ENCODE assay signal across 9 mouse cellular contexts in the genomic region with DNA sequence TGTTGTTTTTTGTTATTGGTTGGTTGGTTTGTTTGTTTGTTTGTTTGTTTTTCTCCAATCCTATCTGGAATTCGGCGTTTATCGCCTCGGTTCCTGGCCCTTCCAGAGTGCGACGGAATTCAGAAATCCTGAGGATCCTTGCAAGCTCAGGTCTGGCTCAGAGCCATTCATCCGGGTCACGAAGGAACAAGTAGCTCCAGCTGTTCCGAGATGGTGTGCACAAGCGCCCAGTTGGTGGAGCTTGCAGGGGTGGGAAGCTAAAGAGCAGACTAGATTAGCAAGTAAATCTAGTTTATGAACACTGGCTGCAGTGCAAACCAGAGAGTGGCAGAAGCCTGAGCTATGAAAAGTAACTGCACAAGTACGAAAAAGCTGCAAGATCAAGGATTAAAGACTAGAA. TPM values are rescaled to one million over a fixed set of nuclear protein-coding genes. Genes with fewer than 3 reads are reported as not detected.
DNase-seq lines count a peak whose midpoint lies in the region; ATAC-seq and TF ChIP-seq lines count a peak whose summit lies in the region.
"Had no signal": no experiment of that assay in that cellular context is flagged by ENCODE, and none has a peak within 500 bp of the region (broad histone marks: within the 10 kb centered on the region; RNA-seq: fewer than 3 reads in every experiment).

No protein-coding gene starts in this region.

- no peak for DNase-seq in ES-E14 (ENCODE audit: low read depth, low spot score)
- peak; percentile 95 for DNase-seq in brain, adult 2 months (ENCODE audit: low read depth, low spot score)
- peak; percentile 84 for DNase-seq in forebrain, embryonic 11.5 days (ENCODE audit: low spot score)
- DNase-seq in kidney, postnatal 36 days: peak; percentile 94 to 97
- peak; percentile 87 to 91 for DNase-seq in lung, adult 18-20 months
- DNase-seq in ovary, postnatal 10 days (ENCODE audit: low spot score): peak; percentile 73
- no peak for DNase-seq in spleen, postnatal 36 days (ENCODE audit: low spot score in 2 of 2)

- WGBS in forebrain, embryonic 11.5 days: under 1% methylated on average over 11 of the region's 11 CpGs
- WGBS in heart, embryonic 16.5 days: under 1% methylated on average over 11 of the region's 11 CpGs

- H3K9ac ChIP-seq in ES-E14 (ENCODE audit: insufficient read depth, low read depth, low read length, poor library complexity, severe bottlenecking): peak overlapping the region; percentile 40; the same call in 1 of the 2 replicates
- peak overlapping the region; percentile 44 for H3K9ac ChIP-seq in forebrain, embryonic 11.5 days (ENCODE audit: low read length)
- peak overlapping the region; percentile 65 for H3K9ac ChIP-seq in heart, embryonic 16.5 days (ENCODE audit: low read length)

- no peaks in the 10 kb centered on the region for H3K27me3 ChIP-seq in forebrain, embryonic 11.5 days (ENCODE audit: control insufficient read depth, insufficient read depth, low read length)
- H3K27me3 ChIP-seq in heart, embryonic 16.5 days (ENCODE audit: control insufficient read depth, insufficient read depth, low read length): no peaks in the 10 kb centered on the region

- ATAC-seq in forebrain, embryonic 11.5 days (replicated peaks; ENCODE audit: low FRiP score): peak; percentile 30; the same call in 1 of the 2 replicates
- ATAC-seq in heart, embryonic 16.5 days (replicated peaks; ENCODE audit: extremely low read depth, insufficient read depth, low FRiP score): peak; percentile 34; the same call in 1 of the 2 replicates

- no peaks in the 10 kb centered on the region for H3K36me3 ChIP-seq in ES-E14 (ENCODE audit: control insufficient read depth, insufficient read depth, low read length, poor library complexity, severe bottlenecking)
- no peaks in the 10 kb centered on the region for H3K36me3 ChIP-seq in forebrain, embryonic 11.5 days (ENCODE audit: control insufficient read depth, insufficient read depth, low read length)
- H3K36me3 ChIP-seq in heart, embryonic 16.5 days (ENCODE audit: control insufficient read depth, insufficient read depth): no peaks in the 10 kb centered on the region

- in situ Hi-C loops in ES-E14 (cut with MboI; ENCODE audit: low sequenced_read_pairs in 2 of 2, unreplicated experiment in 2 of 2): loop anchor here in 1 of 2 experiments (25.0 kb wide), 1 partner anchor 539 kb away; a partner anchor contains a TSS

- peak overlapping the region; percentile 50 to 74 for H3K4me3 ChIP-seq in ES-E14 (ENCODE audit: insufficient read depth in 1 of 2, low read depth in 1 of 2, low read length in 2 of 2, poor library complexity in 1 of 2, severe bottlenecking in 1 of 2)
- H3K4me3 ChIP-seq in forebrain, embryonic 11.5 days (ENCODE audit: low read depth, low read length): peak overlapping the region; percentile 48
- H3K4me3 ChIP-seq in heart, embryonic 16.5 days (ENCODE audit: low read length): peak overlapping the region; percentile 58

- peak overlapping the region; percentile 47 for H3K4me2 ChIP-seq in forebrain, embryonic 11.5 days (ENCODE audit: low read depth, low read length, severe bottlenecking)
- peak overlapping the region; percentile 85 for H3K4me2 ChIP-seq in heart, embryonic 16.5 days (ENCODE audit: low read depth, low read length)

- H3K9me3 ChIP-seq in ES-E14 (ENCODE audit: control insufficient read depth, insufficient read depth, low read depth, low read length): no peaks in the 10 kb centered on the region
- no peaks in the 10 kb centered on the region for H3K9me3 ChIP-seq in forebrain, embryonic 11.5 days (ENCODE audit: control insufficient read depth, low read length)
- H3K9me3 ChIP-seq in heart, embryonic 16.5 days (replicated peaks; ENCODE audit: control insufficient read depth, low read length): no peaks in the 10 kb centered on the region

- peaks cover 0 to 10% of the 10 kb centered on the region in 2 experiments; a peak in 1 of 4 replicates for H3K4me1 ChIP-seq in ES-E14 (ENCODE audit: control insufficient read depth in 2 of 2, insufficient read depth in 2 of 2, low read length in 2 of 2, poor library complexity in 1 of 2)
- peaks cover 3% of the 10 kb centered on the region; the same call in 1 of the 2 replicates for H3K4me1 ChIP-seq in forebrain, embryonic 11.5 days (replicated peaks; ENCODE audit: control insufficient read depth, insufficient read depth, low read length)
- H3K4me1 ChIP-seq in heart, embryonic 16.5 days (ENCODE audit: control insufficient read depth, insufficient read depth, low read length): peaks cover 15% of the 10 kb centered on the region

- H3K27ac ChIP-seq in ES-E14 (ENCODE audit: insufficient read depth, low read depth, low read length, poor library complexity, severe bottlenecking): no peak overlapping the region
- peak overlapping the region; percentile 18; the same call in 1 of the 2 replicates for H3K27ac ChIP-seq in forebrain, embryonic 11.5 days (ENCODE audit: low read depth, low read length)
- H3K27ac ChIP-seq in heart, embryonic 16.5 days (ENCODE audit: low read length): peak overlapping the region; percentile 75

TF ChIP-seq in ES-E14, 5 proteins besides CTCF, POLR2A, EP300 and RAD21:
- TF ChIP-seq HCFC1 (IDR thresholded peaks at IDR 0.05; ENCODE audit: borderline replicate concordance, insufficient read depth, low read length) (0 out of 2 replicates have a peak, but pooled peaks have one; percentile 7), ZNF384 (IDR thresholded peaks at IDR 0.05; ENCODE audit: low read depth, low read length) (no peak)
TF ChIP-seq in ES-E14: peak in this region for 1.

RNA-seq across cellular contexts. Expression of a gene that starts 6.2 kb away (rescaled TPM):
- 115 and 128 TPM in 2 replicates for total RNA-seq in ES-E14 (2012; rRNA removed)
- polyA plus RNA-seq in forebrain, embryonic 11.5 days (2014; fragmentation: Nextera tagmentation; extraction: Ambion mirVana): 178 and 183 TPM in 2 replicates
- 72.4 and 72.8 TPM in 2 replicates for polyA plus RNA-seq in heart, embryonic 16.5 days (2015; fragmentation: Nextera tagmentation; extraction: Ambion mirVana)

RNA-seq across cellular contexts. Expression of a gene that starts 27.4 kb away (rescaled TPM):
- total RNA-seq in ES-E14 (2012; rRNA removed): not detected in 2 replicates
- not detected in 2 replicates for polyA plus RNA-seq in forebrain, embryonic 11.5 days (2014; fragmentation: Nextera tagmentation; extraction: Ambion mirVana)
- polyA plus RNA-seq in heart, embryonic 16.5 days (2015; fragmentation: Nextera tagmentation; extraction: Ambion mirVana): not detected in 2 replicates
- total RNA-seq: layer of hippocampus, postnatal 25 days had no signal

RNA-seq across cellular contexts. Expression of a gene that starts 43.6 kb away (rescaled TPM):
- not detected in 2 replicates for total RNA-seq in ES-E14 (2012; rRNA removed)
- polyA plus RNA-seq in forebrain, embryonic 11.5 days (2014; fragmentation: Nextera tagmentation; extraction: Ambion mirVana): not detected in 2 replicates
- not detected in 2 replicates for polyA plus RNA-seq in heart, embryonic 16.5 days (2015; fragmentation: Nextera tagmentation; extraction: Ambion mirVana)
- total RNA-seq: layer of hippocampus, postnatal 25 days had no signal

Comparison
In these comparisons a context has a peak if more than half of its experiments do, and no peak if none do; other contexts are left out.
1. DNase-seq: peak in brain, adult 2 months (single experiment), forebrain, embryonic 11.5 days (single experiment), kidney, postnatal 36 days (2 of 2), lung, adult 18-20 months (2 of 2) and ovary, postnatal 10 days (single experiment); none in ES-E14 (single experiment) and spleen, postnatal 36 days (0 of 2).
2. Peak in every context shown above with its lines, with median percentiles within 50 percentile points of each other: H3K4me3 ChIP-seq and H3K9ac ChIP-seq.